Mouse (Mus musculus) lung, adult 2 months (tissue): ENCODE data around the gene Fig4.

Source experiments
- CTCF ChIP-seq: fragments of 200-500 bp; IDR thresholded peaks from 2 replicates; pipeline ENCODE4 v1.5.1; 2011; ENCODE audit warnings: mild to moderate bottlenecking, low read length, control low read depth; ENCODE audit not compliant: insufficient read depth
- POLR2A ChIP-seq: fragments of 200-500 bp; IDR thresholded peaks from 2 replicates; pipeline ENCODE4 v1.6.1; 2011; ENCODE audit warnings: low read depth, mild to moderate bottlenecking, control low read depth, low read length, borderline replicate concordance; ENCODE audit errors: extremely low read depth

DNA sequence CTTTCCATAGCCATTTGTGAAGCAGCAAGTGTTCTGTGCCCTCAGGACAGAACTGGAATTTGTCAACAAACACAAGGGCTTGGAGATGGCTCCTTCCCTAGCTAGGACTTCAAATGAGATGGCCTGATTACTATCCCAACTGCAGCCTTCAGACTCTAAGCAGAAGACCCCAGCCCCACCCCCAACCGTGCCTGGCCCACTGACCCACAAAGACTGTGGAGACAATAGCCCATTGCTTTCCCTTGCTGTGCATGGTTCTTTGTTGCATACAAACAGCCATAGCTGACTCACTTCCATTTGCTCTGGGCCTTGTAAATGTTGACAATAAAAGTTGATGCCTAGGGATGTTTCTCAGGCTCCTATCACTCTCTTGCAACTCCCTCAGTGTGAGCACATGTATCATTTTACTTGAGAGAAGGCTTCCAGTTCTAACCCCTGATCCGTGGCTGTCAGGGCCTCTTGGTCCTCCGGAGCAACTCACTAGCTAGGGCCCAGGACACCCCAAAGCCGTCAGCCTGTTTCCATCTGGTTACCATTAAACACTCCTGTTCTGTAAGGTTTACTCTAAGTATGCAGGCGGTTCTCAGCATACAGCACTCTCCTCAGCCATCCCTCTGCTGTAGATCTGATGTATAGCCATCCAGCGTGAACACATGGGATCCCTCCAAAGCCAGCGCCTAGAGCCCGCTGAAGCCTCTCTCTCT is 52.9 kb downstream of the Fig4 start:
- TF ChIP-seq CTCF (no peak), POLR2A (no peak)
